Mouse (Mus musculus) hindbrain, embryonic 11.5 days (tissue): ENCODE measurements around the gene Fzd7. TPM values are rescaled to one million over a fixed set of nuclear protein-coding genes. Genes with fewer than 3 reads are reported as not detected.
A peak's percentile ranks its signal among the peaks of the same experiment; 100 is the strongest.

Experiments
- ATAC-seq: fragments of 200-750 bp; cut with Nextera tagmentation; 2 replicates; pipeline ENCODE4 v1.8.0; 2017; ENCODE audit warnings: mild to moderate bottlenecking, moderate TSS enrichment, moderate library complexity; ENCODE audit not compliant: low FRiP score
- DNase-seq: peaks from one replicate; pipeline ENCODE4 v3.0.0-alpha.2; 2015; ENCODE audit warnings: low spot score
- H3K27ac ChIP-seq: fragments of 300-500 bp; sonication (generic); 2 replicates; pipeline ENCODE4 v1.5.1; 2014; ENCODE audit warnings: mild to moderate bottlenecking, low read depth, low read length
- H3K27me3 ChIP-seq: fragments of 300-500 bp; sonication (generic); 2 replicates; pipeline ENCODE4 v1.6.1; 2014; ENCODE audit warnings: mild to moderate bottlenecking, low read length, moderate library complexity, mixed read lengths; ENCODE audit not compliant: control insufficient read depth, insufficient read depth
- H3K36me3 ChIP-seq: fragments of 300-500 bp; sonication (generic); 2 replicates; pipeline ENCODE4 v1.6.1; 2014; ENCODE audit warnings: mild to moderate bottlenecking, low read length, moderate library complexity, mixed read lengths; ENCODE audit not compliant: control insufficient read depth, insufficient read depth
- H3K4me1 ChIP-seq: fragments of 300-500 bp; sonication (generic); replicated peaks from 2 replicates; pipeline ENCODE4 v1.6.1; 2014; ENCODE audit warnings: low read length, mixed read lengths; ENCODE audit not compliant: control insufficient read depth, insufficient read depth
- H3K4me2 ChIP-seq: fragments of 300-500 bp; sonication (generic); replicated peaks from 2 replicates; pipeline ENCODE4 v1.6.1; 2014; ENCODE audit warnings: mild to moderate bottlenecking, low read depth, low read length
- H3K4me3 ChIP-seq: fragments of 300-500 bp; sonication (generic); 2 replicates; pipeline ENCODE4 v1.5.1; 2014; ENCODE audit warnings: low read depth, low read length
- H3K9ac ChIP-seq: fragments of 300-500 bp; sonication (generic); 2 replicates; pipeline ENCODE4 v1.6.1; 2014; ENCODE audit warnings: low read depth, low read length
- H3K9me3 ChIP-seq: fragments of 300-500 bp; sonication (generic); 2 replicates; pipeline ENCODE4 v1.6.1; 2016; ENCODE audit warnings: low read length; ENCODE audit not compliant: control insufficient read depth
- WGBS: fragments of 180-500 bp; shearing (Covaris S2); extraction: QIAGEN DNeasy Blood & Tissue Kit; methylation state at CpG from one replicate; pipeline ENCODE4 v1.1.7; 2014; 5-methylcytosine and 5-hydroxymethylcytosine counted together
- polyA plus RNA-seq: library from polyadenylated mRNA; unstranded; fragments of >200 nt; fragmentation: Nextera tagmentation; extraction: Ambion mirVana; gene quantifications from 2 replicates; pipeline ENCODE4 v1.2.1, GENCODE M21; 2014

The Fzd7 gene
- 13.0 and 15.4 TPM in 2 replicates for polyA plus RNA-seq

DNA sequence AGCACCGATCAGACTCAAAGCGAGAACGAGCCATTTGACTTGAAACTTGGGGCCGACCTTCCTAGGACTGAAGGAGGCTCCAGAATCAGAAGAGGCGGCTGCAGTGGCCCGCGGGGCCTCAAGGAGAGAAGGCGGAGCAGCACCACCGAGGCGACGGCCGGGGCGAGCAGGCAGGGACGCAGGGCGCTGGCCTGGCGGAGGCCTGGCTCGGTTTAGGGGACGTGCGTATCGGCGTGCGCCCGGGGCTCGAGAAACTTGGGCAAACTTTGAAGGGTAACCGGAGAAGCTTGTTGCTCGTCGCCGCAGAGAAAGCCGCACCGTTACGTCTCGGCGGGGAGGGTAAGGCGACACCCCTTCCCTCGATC is at the start of gene Fzd7:
Gene Fzd7, plus strand, starts transcription at position 94 of the 365 bp plus-strand sequence.
- H3K27ac ChIP-seq, result peak within 1 kb of the TSS; percentile 86
- H3K27me3 ChIP-seq, result no peaks in the 10 kb centered on the region
- DNase-seq, result no peak
- H3K9ac ChIP-seq, result peak within 1 kb of the TSS; percentile 93
- no peaks in the 10 kb centered on the region for H3K36me3 ChIP-seq
- peak; percentile 48 for ATAC-seq
- H3K4me2 ChIP-seq, result peak within 1 kb of the TSS; percentile 95
- H3K4me3 ChIP-seq, result peak within 1 kb of the TSS; percentile 83
- H3K4me1 ChIP-seq, result peaks cover 7% of the 10 kb centered on the region; the same call in 1 of the 2 replicates
- under 1% methylated on average over 35 of the region's 35 CpGs for WGBS
- no peaks in the 10 kb centered on the region for H3K9me3 ChIP-seq

DNA sequence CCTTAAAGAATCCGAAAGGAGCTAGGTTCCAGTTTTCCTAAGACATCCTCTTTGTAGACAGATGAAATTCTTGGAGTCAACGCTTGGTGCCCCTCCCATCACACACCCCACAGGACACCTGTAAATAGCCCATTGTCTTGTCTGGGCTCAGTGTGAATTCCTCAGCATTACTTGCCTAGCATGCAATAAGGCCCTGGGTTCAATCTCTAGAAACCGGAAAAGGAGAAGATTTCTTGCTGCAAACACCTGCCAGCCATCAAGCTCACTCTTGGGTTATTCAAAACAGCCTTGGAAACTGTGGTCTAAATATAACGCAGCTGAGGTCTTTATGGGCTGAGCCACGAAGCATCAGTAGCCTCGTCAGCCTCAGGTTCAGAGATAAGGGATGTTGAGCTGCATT is 48.9 kb upstream of the Fzd7 start:
- no peaks in the 10 kb centered on the region for H3K27me3 ChIP-seq
- ATAC-seq (no peak), DNase-seq (no peak)
- H3K9me3 ChIP-seq, result no peaks in the 10 kb centered on the region
- no peaks in the 10 kb centered on the region for H3K36me3 ChIP-seq
- 82% methylated on average over 6 of the region's 6 CpGs for WGBS
- H3K4me1 ChIP-seq, result 0 out of 2 replicates have a peak, but pooled peaks cover 5% of the 10 kb centered on the region
- H3K4me3 ChIP-seq, result no peak overlapping the region
- no peak overlapping the region for H3K4me2 ChIP-seq
- H3K9ac ChIP-seq, result no peak overlapping the region
- no peak overlapping the region for H3K27ac ChIP-seq

DNA sequence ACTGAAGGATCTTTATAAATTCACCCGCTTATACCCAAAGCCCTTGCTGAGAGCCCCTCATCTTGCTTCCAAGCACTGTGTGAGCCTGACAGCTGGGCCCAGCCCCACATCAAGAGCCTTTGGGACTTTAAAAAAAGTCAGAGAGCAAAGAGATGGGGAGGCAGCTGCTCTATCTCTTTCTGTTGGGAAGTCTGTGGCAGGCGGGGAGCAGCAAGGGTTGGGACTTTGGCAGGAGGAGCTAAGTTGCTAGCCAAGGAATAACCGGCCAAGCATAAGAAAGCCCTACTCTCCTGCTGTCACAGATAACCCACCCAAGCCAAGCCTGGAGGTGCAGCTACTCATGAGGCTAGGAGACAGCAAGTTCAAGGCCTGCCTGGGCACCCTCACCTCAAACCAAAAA is 48.2 kb upstream of the Fzd7 start:
- H3K9ac ChIP-seq, result no peak overlapping the region
- no peaks in the 10 kb centered on the region for H3K27me3 ChIP-seq
- no peaks in the 10 kb centered on the region for H3K36me3 ChIP-seq
- no peak overlapping the region for H3K4me2 ChIP-seq
- no peaks in the 10 kb centered on the region for H3K9me3 ChIP-seq
- no peak for ATAC-seq
- no peak overlapping the region for H3K4me3 ChIP-seq
- no peak for DNase-seq
- 75% methylated on average over 3 of the region's 3 CpGs for WGBS
- 0 out of 2 replicates have a peak, but pooled peaks cover 5% of the 10 kb centered on the region for H3K4me1 ChIP-seq
- no peak overlapping the region for H3K27ac ChIP-seq

DNA sequence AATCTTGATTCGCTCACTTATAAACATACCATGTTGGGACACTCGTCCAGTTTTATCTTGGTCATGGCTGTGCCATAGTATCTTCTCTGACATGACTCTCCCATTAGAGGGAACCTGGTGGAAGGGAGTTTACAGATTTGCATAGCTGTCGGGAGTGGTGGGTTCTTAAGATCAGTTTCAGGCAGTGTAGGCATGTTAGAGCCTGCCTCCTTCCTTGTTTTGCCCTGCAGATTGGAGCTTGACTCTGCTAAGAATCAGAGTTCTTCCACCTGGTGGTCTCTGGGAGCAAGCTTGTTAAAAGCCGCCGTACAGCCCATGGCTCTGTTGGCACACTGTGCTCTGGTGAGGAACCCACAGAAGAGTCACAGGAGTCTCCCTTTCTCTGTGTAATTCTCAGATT is 47.0 kb upstream of the Fzd7 start:
- no peak overlapping the region for H3K9ac ChIP-seq
- no peak overlapping the region for H3K4me2 ChIP-seq
- no peaks in the 10 kb centered on the region for H3K9me3 ChIP-seq
- WGBS, result 90% methylated on average over 5 of the region's 5 CpGs
- ATAC-seq (no peak), DNase-seq (no peak)
- H3K4me3 ChIP-seq, result no peak overlapping the region
- H3K4me1 ChIP-seq, result 0 out of 2 replicates have a peak, but pooled peaks cover 5% of the 10 kb centered on the region
- H3K36me3 ChIP-seq, result no peaks in the 10 kb centered on the region
- no peaks in the 10 kb centered on the region for H3K27me3 ChIP-seq
- no peak overlapping the region for H3K27ac ChIP-seq

DNA sequence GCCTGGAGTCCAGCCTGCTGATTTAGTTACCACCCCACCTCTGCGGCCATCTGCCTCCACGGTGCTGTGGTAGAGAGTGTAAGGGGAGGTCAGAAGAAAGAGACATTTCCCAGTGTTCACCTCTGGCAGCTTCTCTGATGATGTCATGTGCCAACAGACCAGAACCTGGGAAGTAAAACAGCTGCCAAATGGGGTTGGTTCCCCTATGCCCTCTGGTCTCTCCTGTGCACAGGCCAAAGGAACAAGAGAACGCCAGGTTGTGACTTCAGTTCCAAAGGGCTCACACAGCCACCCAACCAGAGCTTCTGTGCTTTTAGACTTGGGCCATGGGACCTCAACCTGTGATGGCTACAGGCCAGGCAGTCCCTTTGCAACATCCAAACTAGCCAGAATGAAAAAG is 45.9 kb upstream of the Fzd7 start:
- no peak overlapping the region for H3K4me3 ChIP-seq
- ATAC-seq, result no peak
- no peaks in the 10 kb centered on the region for H3K36me3 ChIP-seq
- H3K9ac ChIP-seq, result no peak overlapping the region
- no peak overlapping the region for H3K27ac ChIP-seq
- whole genome bisulfite sequencing, result 86% methylated on average over 3 of the region's 3 CpGs
- no peaks in the 10 kb centered on the region for H3K9me3 ChIP-seq
- 0 out of 2 replicates have a peak, but pooled peaks cover 5% of the 10 kb centered on the region for H3K4me1 ChIP-seq
- H3K4me2 ChIP-seq, result no peak overlapping the region
- H3K27me3 ChIP-seq, result no peaks in the 10 kb centered on the region
- no peak for DNase-seq

DNA sequence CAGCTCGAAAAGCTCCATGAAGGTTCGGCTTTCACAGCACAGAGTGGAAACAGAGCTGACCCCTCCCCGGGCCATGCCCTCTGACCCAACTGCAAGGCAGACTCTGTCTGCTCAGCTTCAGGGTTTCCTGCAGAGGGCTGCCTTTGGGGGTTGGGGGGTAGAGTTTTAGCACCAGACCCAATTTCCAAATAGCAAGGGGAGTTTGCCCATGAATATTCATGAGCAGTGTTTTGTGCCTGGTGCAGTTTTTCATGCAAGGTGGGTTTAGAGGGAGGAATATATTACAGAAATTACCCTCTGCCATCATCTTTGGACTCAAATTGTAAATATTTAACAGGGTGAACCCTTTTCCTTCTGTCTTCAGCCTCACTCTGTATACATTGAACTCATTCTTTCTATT is 44.3 kb upstream of the Fzd7 start:
- H3K36me3 ChIP-seq, result no peaks in the 10 kb centered on the region
- no peak overlapping the region for H3K4me2 ChIP-seq
- H3K4me1 ChIP-seq, result 0 out of 2 replicates have a peak, but pooled peaks cover 5% of the 10 kb centered on the region
- no peaks in the 10 kb centered on the region for H3K9me3 ChIP-seq
- 8% methylated on average over 3 of the region's 3 CpGs for WGBS
- no peaks in the 10 kb centered on the region for H3K27me3 ChIP-seq
- H3K27ac ChIP-seq, result peak overlapping the region; percentile 58
- DNase-seq (peak; percentile 68), ATAC-seq (peak; percentile 67; the same call in 1 of the 2 replicates)
- no peak overlapping the region for H3K9ac ChIP-seq
- no peak overlapping the region for H3K4me3 ChIP-seq

- WGBS, result 32% methylated on average over 4 of the region's 4 CpGs
- Histone ChIP-seq H3K4me1 (0 out of 2 replicates have a peak, but pooled peaks cover 5% of the 10 kb centered on the region), H3K36me3 (no peaks in the 10 kb centered on the region), H3K4me2 (no peak overlapping the region), H3K27ac (peak overlapping the region; percentile 58), H3K9me3 (no peaks in the 10 kb centered on the region), H3K4me3 (no peak overlapping the region), H3K27me3 (no peaks in the 10 kb centered on the region), H3K9ac (no peak overlapping the region)
- peak; percentile 26; the same call in 1 of the 2 replicates for ATAC-seq
- no peak for DNase-seq
Observed at GRCm38 (mm10) chr1:59438330-59438729, 43.9 kb upstream of the Fzd7 start.

- DNase-seq (no peak), ATAC-seq (no peak)
- Histone ChIP-seq H3K36me3 (no peaks in the 10 kb centered on the region), H3K9me3 (no peaks in the 10 kb centered on the region), H3K4me2 (no peak overlapping the region), H3K4me3 (no peak overlapping the region), H3K27ac (no peak overlapping the region), H3K9ac (no peak overlapping the region), H3K27me3 (no peaks in the 10 kb centered on the region), H3K4me1 (0 out of 2 replicates have a peak, but pooled peaks cover 5% of the 10 kb centered on the region)
- 67% methylated on average over 2 of the region's 2 CpGs for WGBS
Observed at GRCm38 (mm10) chr1:59439252-59439651, 43.0 kb upstream of the Fzd7 start.

- H3K4me2 ChIP-seq, result no peak overlapping the region
- WGBS, result 93% methylated on average over 1 of the region's 1 CpGs
- H3K9ac ChIP-seq, result no peak overlapping the region
- no peak for DNase-seq
- H3K27ac ChIP-seq, result no peak overlapping the region
- H3K36me3 ChIP-seq, result no peaks in the 10 kb centered on the region
- no peak overlapping the region for H3K4me3 ChIP-seq
- ATAC-seq, result no peak
- H3K27me3 ChIP-seq, result no peaks in the 10 kb centered on the region
- H3K4me1 ChIP-seq, result 0 out of 2 replicates have a peak, but pooled peaks cover 5% of the 10 kb centered on the region
- H3K9me3 ChIP-seq, result no peaks in the 10 kb centered on the region
Observed at GRCm38 (mm10) chr1:59439941-59440340, 42.3 kb upstream of the Fzd7 start.
